Mouse (Mus musculus) liver, embryonic 11.5 days (tissue): ENCODE results near the gene Stk35. TPM values are rescaled to one million over a fixed set of nuclear protein-coding genes. Genes with fewer than 3 reads are reported as not detected.

Experiments used
- ATAC-seq: fragments of 200-750 bp; cut with Nextera tagmentation; replicated peaks from 2 replicates; pipeline ENCODE4 v1.8.0; 2017; ENCODE audit warnings: moderate number of reproducible peaks, mild to moderate bottlenecking, moderate TSS enrichment, moderate library complexity; ENCODE audit not compliant: low FRiP score
- DNase-seq: peaks from one replicate; pipeline ENCODE4 v3.0.0-alpha.2; 2017; ENCODE audit warnings: low spot score
- H3K27ac ChIP-seq: fragments of 300-500 bp; sonication (generic); 2 replicates; pipeline ENCODE4 v1.5.1; 2014; ENCODE audit warnings: mild to moderate bottlenecking, low read depth, low read length, control low read depth
- H3K27me3 ChIP-seq: fragments of 300-500 bp; sonication (generic); replicated peaks from 2 replicates; pipeline ENCODE4 v1.6.1; 2014; ENCODE audit warnings: low read length, mixed read lengths; ENCODE audit not compliant: control insufficient read depth, insufficient read depth
- H3K36me3 ChIP-seq: fragments of 300-500 bp; sonication (generic); 2 replicates; pipeline ENCODE4 v1.6.1; 2014; ENCODE audit warnings: mild to moderate bottlenecking, low read length, moderate library complexity, mixed read lengths; ENCODE audit not compliant: control insufficient read depth, insufficient read depth
- H3K4me1 ChIP-seq: fragments of 300-500 bp; sonication (generic); replicated peaks from 2 replicates; pipeline ENCODE4 v1.6.1; 2014; ENCODE audit warnings: low read length, mixed read lengths; ENCODE audit not compliant: control insufficient read depth, insufficient read depth
- H3K4me2 ChIP-seq: fragments of 300-500 bp; sonication (generic); 2 replicates; pipeline ENCODE4 v1.6.1; 2014; ENCODE audit warnings: mild to moderate bottlenecking, control low read depth, moderate library complexity
- H3K4me3 ChIP-seq: fragments of 300-500 bp; sonication (generic); 2 replicates; pipeline ENCODE4 v1.5.1; 2014; ENCODE audit warnings: low read depth, low read length, control low read depth
- H3K9ac ChIP-seq: fragments of 300-500 bp; sonication (generic); 2 replicates; pipeline ENCODE4 v1.6.1; 2014; ENCODE audit warnings: low read depth, low read length, control low read depth
- H3K9me3 ChIP-seq: fragments of 300-500 bp; sonication (generic); 2 replicates; pipeline ENCODE4 v1.6.1; 2016; ENCODE audit warnings: low read length, inconsistent platforms, mixed read lengths; ENCODE audit not compliant: control insufficient read depth
- WGBS: fragments of 180-500 bp; shearing (Covaris S2); extraction: QIAGEN DNeasy Blood & Tissue Kit; methylation state at CpG from one replicate; pipeline ENCODE4 v1.1.7; 2014; 5-methylcytosine and 5-hydroxymethylcytosine counted together
- polyA plus RNA-seq: library from polyadenylated mRNA; unstranded; fragments of >200 nt; fragmentation: Nextera tagmentation; extraction: Ambion mirVana; gene quantifications from 2 replicates; pipeline ENCODE4 v1.2.1, GENCODE M21; 2014

The Stk35 gene
- polyA plus RNA-seq: 9.0 and 10.1 TPM in 2 replicates

- H3K4me1 ChIP-seq: peaks cover 14% of the 10 kb centered on the region
- ATAC-seq (peak; percentile 90), DNase-seq (peak; percentile 87)
- H3K4me2 ChIP-seq: peak within 1 kb of the TSS; percentile 97
- H3K9me3 ChIP-seq: no peaks in the 10 kb centered on the region
- H3K27me3 ChIP-seq: no peaks in the 10 kb centered on the region
- H3K36me3 ChIP-seq: peaks cover 2% of the 10 kb centered on the region; the same call in 1 of the 2 replicates
- under 1% methylated on average over 63 of the region's 63 CpGs for WGBS
- H3K27ac ChIP-seq: peak within 1 kb of the TSS; percentile 94
- peak within 1 kb of the TSS; percentile 91 for H3K4me3 ChIP-seq
- H3K9ac ChIP-seq: peak within 1 kb of the TSS; percentile 85
Measured at GRCm38 (mm10) chr2:129800271-129800903, at the start of gene Stk35. Gene Stk35 (plus strand): TSS chr2:129800517.

DNA sequence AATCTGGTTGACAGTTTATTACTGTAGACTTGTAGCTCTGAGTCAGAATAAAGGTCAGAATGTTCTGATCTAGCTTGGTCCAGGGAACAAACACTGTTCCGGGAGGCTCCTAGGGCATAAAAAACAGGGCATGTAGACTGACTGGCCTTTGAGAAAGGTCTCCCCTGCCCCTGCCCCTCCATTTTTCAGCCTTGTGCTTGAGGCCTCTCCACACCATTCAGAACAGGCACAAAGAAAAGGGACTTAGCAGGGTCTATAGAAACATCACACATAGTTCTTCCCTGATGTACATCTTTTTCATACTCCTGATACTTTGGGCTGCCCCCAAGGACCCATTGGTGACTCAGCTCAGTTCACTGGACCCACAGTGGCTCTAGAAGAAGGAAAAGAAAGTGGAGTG lies 18.3 kb upstream of the Stk35 start:
- Histone ChIP-seq H3K9me3 (no peaks in the 10 kb centered on the region), H3K4me2 (no peak overlapping the region), H3K36me3 (no peaks in the 10 kb centered on the region), H3K4me3 (no peak overlapping the region), H3K4me1 (no peaks in the 10 kb centered on the region), H3K27ac (no peak overlapping the region), H3K9ac (no peak overlapping the region), H3K27me3 (no peaks in the 10 kb centered on the region)
- ATAC-seq: no peak
- 84% methylated on average over 1 of the region's 1 CpGs for WGBS
- no peak for DNase-seq

DNA sequence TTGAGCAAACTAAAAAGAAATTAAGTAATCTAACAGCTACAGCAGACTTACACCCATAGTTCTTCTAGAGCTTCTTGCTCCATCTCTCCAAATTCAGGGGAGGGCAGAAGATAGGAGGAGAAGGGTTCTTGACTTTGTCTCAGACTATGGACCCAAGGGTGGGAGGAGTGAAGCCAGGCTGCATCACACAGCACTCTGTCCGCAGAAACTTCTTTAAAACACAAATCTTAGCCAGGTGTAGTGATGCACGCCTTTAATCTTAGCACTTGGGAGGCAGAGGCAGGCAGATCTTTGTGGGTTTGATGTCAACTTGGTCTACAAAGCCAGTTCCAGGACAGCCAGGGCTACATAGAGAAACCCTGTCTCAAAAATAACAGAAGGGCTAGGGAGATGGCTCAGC lies 3.8 kb upstream of the Stk35 start:
- WGBS: 79% methylated on average over 2 of the region's 2 CpGs
- no peaks in the 10 kb centered on the region for H3K36me3 ChIP-seq
- ATAC-seq: no peak
- H3K4me3 ChIP-seq: no peak overlapping the region
- H3K9me3 ChIP-seq: peaks cover 3% of the 10 kb centered on the region; the same call in 1 of the 2 replicates
- H3K27me3 ChIP-seq: no peaks in the 10 kb centered on the region
- no peak overlapping the region for H3K4me2 ChIP-seq
- no peak overlapping the region for H3K27ac ChIP-seq
- DNase-seq: no peak
- no peak overlapping the region for H3K9ac ChIP-seq
- H3K4me1 ChIP-seq: no peaks in the 10 kb centered on the region

DNA sequence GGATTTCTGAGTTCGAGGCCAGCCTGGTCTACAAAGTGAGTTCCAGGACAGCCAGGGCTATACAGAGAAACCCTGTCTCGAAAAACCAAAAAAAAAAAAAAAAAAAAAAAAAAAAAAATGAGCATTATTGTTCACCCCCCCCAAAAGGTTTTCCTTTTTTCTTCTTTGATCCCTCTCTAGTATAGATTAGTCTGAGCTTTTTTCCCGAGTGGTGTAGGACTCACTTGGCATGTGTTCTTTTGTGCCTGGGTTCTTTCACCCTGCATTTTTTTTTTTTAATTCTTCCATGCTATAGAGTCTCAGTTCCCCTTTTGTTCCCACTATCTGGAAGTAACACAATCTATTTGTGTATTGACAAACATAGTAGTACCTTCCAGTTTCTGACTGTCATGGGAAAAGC lies 2.6 kb upstream of the Stk35 start:
- no peak overlapping the region for H3K4me2 ChIP-seq
- peaks cover 3% of the 10 kb centered on the region; the same call in 1 of the 2 replicates for H3K9me3 ChIP-seq
- H3K36me3 ChIP-seq: peaks cover 2% of the 10 kb centered on the region; the same call in 1 of the 2 replicates
- DNase-seq (no peak), ATAC-seq (no peak)
- 75% methylated on average over 1 of the region's 3 CpGs for WGBS
- no peak overlapping the region for H3K27ac ChIP-seq
- peaks cover 9% of the 10 kb centered on the region for H3K4me1 ChIP-seq
- H3K9ac ChIP-seq: no peak overlapping the region
- H3K4me3 ChIP-seq: no peak overlapping the region
- H3K27me3 ChIP-seq: no peaks in the 10 kb centered on the region

DNA sequence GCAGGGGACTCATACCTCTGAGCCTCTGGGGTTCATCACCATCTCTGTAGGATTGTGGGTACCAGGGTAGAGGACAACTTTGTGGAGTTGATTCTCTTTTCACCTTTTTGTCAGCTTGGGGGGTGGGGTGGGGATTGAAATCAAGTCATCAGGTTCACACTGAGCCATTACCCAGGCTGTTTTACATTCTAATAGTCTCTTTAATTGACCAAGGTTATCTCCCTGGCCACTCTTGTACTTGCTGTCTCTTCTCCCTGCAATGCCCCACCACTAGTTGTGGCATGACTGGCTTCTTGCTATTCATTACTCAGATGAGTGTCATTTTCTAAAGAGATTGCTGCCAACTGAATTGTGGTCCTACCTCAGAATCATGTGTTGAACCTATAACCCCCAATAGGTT lies 1.9 kb upstream of the Stk35 start:
- Histone ChIP-seq H3K36me3 (peaks cover 2% of the 10 kb centered on the region; the same call in 1 of the 2 replicates), H3K4me2 (no peak overlapping the region), H3K27me3 (no peaks in the 10 kb centered on the region), H3K9me3 (peaks cover 3% of the 10 kb centered on the region; the same call in 1 of the 2 replicates), H3K4me3 (no peak overlapping the region), H3K27ac (no peak overlapping the region), H3K4me1 (peaks cover 14% of the 10 kb centered on the region), H3K9ac (no peak overlapping the region)
- ATAC-seq (no peak), DNase-seq (no peak)

DNA sequence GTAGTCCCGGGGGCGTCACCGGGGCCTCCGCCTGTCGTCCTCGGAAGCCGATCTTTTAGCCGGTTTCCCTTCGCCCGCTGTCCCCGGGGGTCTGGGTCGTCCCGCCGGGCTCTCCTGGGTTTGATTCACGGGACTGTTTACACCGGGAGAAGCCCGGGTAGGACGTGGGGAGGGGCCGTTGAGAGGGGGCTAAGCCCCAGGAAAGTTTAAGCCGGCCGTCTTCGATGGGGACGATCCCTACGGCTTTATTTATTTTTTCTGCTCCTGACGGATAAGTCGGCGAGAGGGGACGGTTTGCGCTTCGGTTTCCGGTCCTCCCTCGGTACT lies 550 bp downstream of the Stk35 start:
- peaks cover 2% of the 10 kb centered on the region; the same call in 1 of the 2 replicates for H3K36me3 ChIP-seq
- H3K27me3 ChIP-seq: no peaks in the 10 kb centered on the region
- ATAC-seq: no peak; the same call in 1 of the 2 replicates

DNA sequence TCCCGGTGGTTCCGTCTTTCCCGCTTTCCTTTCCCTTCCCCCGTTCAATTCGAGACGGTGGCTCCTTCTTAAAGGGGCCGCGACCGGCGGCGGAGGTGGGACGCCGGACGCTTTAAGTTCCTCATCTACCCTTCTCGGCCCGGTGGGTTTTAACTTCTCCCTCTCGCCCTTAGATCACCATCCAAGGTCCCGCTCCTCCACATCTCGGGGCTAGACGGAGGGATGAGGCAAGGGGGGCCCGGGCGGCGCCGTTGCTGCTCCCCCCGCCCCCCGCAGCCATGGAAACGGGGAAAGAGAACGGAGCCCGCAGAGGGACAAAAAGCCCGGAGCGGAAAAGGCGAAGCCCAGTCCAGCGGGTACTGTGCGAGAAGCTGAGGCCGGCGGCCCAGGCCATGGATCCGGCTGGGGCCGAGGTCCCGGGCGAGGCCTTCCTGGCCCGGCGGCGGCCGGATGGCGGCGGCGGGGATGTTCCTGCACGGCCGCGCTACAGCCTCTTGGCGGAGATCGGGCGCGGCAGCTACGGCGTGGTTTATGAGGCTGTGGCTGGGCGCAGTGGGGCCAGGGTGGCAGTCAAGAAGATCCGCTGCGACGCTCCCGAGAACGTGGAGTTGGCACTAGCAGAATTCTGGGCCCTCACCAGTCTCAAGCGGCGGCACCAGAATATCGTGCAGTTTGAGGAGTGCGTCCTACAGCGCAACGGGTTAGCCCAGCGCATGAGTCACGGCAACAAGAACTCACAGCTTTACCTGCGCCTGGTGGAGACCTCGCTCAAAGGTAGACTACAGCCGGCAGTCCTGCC lies 1.1 kb downstream of the Stk35 start:
- Histone ChIP-seq H3K36me3 (peaks cover 4% of the 10 kb centered on the region; the same call in 1 of the 2 replicates), H3K4me2 (peak overlapping the region; percentile 97), H3K9ac (peak overlapping the region; percentile 85), H3K4me1 (peaks cover 14% of the 10 kb centered on the region), H3K27me3 (no peaks in the 10 kb centered on the region), H3K27ac (peak overlapping the region; percentile 94), H3K4me3 (peak overlapping the region; percentile 91), H3K9me3 (no peaks in the 10 kb centered on the region)
- peak; percentile 72 for ATAC-seq
- peak; percentile 91 for DNase-seq
- WGBS: under 1% methylated on average over 73 of the region's 73 CpGs

More for the DNA sequence above, 550 bp downstream of the Stk35 start:
- H3K4me3 ChIP-seq: peak overlapping the region; percentile 91
- DNase-seq: no peak
- WGBS: 0% methylated on average over 32 of the region's 32 CpGs
- H3K4me2 ChIP-seq: peak overlapping the region; percentile 97
- peaks cover 14% of the 10 kb centered on the region for H3K4me1 ChIP-seq
- no peaks in the 10 kb centered on the region for H3K9me3 ChIP-seq
- H3K27ac ChIP-seq: peak overlapping the region; percentile 94
- peak overlapping the region; percentile 85 for H3K9ac ChIP-seq

DNA sequence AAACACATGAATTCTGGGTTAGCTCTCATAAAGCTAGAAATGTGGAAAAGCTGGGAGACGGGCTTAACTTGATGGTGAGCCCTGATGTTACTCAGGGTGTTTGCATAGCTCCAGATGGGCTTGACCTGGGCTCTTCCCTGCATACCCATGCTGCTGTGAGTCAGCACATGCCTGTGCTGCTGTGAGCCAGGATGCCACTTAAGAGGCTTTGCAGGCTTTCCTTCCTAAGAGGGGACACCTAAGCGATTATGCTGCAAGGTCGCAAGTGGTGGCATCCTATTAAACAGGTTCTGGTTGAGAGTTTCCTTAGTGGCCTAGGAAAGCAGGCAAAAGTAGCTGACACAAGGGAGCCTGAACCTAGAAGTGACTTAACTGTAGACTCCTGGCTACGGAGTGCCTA lies 5.2 kb downstream of the Stk35 start:
- DNase-seq: no peak
- H3K9me3 ChIP-seq: no peaks in the 10 kb centered on the region
- WGBS: 86% methylated on average over 4 of the region's 4 CpGs
- H3K4me1 ChIP-seq: peaks cover 14% of the 10 kb centered on the region
- no peak overlapping the region for H3K4me2 ChIP-seq
- H3K27me3 ChIP-seq: no peaks in the 10 kb centered on the region
- H3K27ac ChIP-seq: no peak overlapping the region
- H3K4me3 ChIP-seq: no peak overlapping the region
- no peak overlapping the region for H3K9ac ChIP-seq
- peaks cover 13% of the 10 kb centered on the region for H3K36me3 ChIP-seq
- ATAC-seq: no peak
